Mouse (Mus musculus) forebrain, postnatal 0 days (tissue): Measurements from ENCODE around the gene Gm20696. TPM values are rescaled to one million over a fixed set of nuclear protein-coding genes. Genes with fewer than 3 reads are reported as not detected.

Source experiments
- ATAC-seq: fragments of 200-750 bp; cut with Nextera tagmentation; 2 replicates; pipeline ENCODE4 v1.8.0; 2017; ENCODE audit warnings: mild to moderate bottlenecking, moderate library complexity
- DNase-seq: peaks from one replicate; pipeline ENCODE4 v3.0.0-alpha.2; 2015
- H3K27ac ChIP-seq: fragments of 300-500 bp; sonication (generic); 2 replicates; pipeline ENCODE4 v1.5.1; 2014; ENCODE audit warnings: low read depth, mild to moderate bottlenecking, antibody characterized with exemption, low read length, moderate library complexity, mixed read lengths
- H3K27me3 ChIP-seq: fragments of 300-500 bp; sonication (generic); 2 replicates; pipeline ENCODE4 v1.6.1; 2014; ENCODE audit warnings: mild to moderate bottlenecking, low read length, mixed read lengths; ENCODE audit not compliant: insufficient read depth
- H3K36me3 ChIP-seq: fragments of 300-500 bp; sonication (generic); 2 replicates; pipeline ENCODE4 v1.6.1; 2014; ENCODE audit warnings: mild to moderate bottlenecking, moderate library complexity; ENCODE audit not compliant: insufficient read depth
- H3K4me1 ChIP-seq: fragments of 300-500 bp; sonication (generic); 2 replicates; pipeline ENCODE4 v1.6.1; 2014; ENCODE audit warnings: antibody characterized with exemption; ENCODE audit not compliant: insufficient read depth
- H3K4me2 ChIP-seq: fragments of 300-500 bp; sonication (generic); 2 replicates; pipeline ENCODE4 v1.6.1; 2014; ENCODE audit warnings: low read depth, mild to moderate bottlenecking, moderate library complexity
- H3K4me3 ChIP-seq: fragments of 300-500 bp; sonication (generic); 2 replicates; pipeline ENCODE4 v1.5.1; 2014; ENCODE audit warnings: low read depth, low read length, mixed read lengths
- H3K9ac ChIP-seq: fragments of 300-500 bp; sonication (generic); 2 replicates; pipeline ENCODE4 v1.6.1; 2014; ENCODE audit warnings: mild to moderate bottlenecking
- H3K9me3 ChIP-seq: fragments of 300-500 bp; sonication (generic); 2 replicates; pipeline ENCODE4 v1.6.1; 2016; ENCODE audit warnings: low read length
- CTCF ChIP-seq: sonication (generic); IDR thresholded peaks from 2 replicates; pipeline ENCODE4 v1.5.1; 2016; ENCODE audit warnings: antibody characterized with exemption, control low read depth, low read depth
- WGBS: fragments of 180-500 bp; shearing (Covaris S2); extraction: QIAGEN DNeasy Blood & Tissue Kit; methylation state at CpG from one replicate; pipeline ENCODE4 v1.1.7; 2014; 5-methylcytosine and 5-hydroxymethylcytosine counted together
- polyA plus RNA-seq: library from polyadenylated mRNA; unstranded; fragments of >200 nt; fragmentation: Nextera tagmentation; extraction: Ambion mirVana; gene quantifications from 2 replicates; pipeline ENCODE4 v1.2.1, GENCODE M21; 2015
- total RNA-seq: library from RNA; depleted of rRNA; stranded (reverse); fragments of >200 nt; gene quantifications from 2 replicates; pipeline ENCODE4 v1.2.3, GENCODE M21; 2014

Gm20696 gene
- total and polyA plus RNA-seq, 2 experiments from 2014 or later: 2.2 to 2.6 TPM

- Histone ChIP-seq H3K4me2 (no peak overlapping the region), H3K4me1 (no peaks in the 10 kb centered on the region), H3K9ac (no peak overlapping the region), H3K27ac (no peak overlapping the region), H3K27me3 (no peaks in the 10 kb centered on the region), H3K36me3 (no peaks in the 10 kb centered on the region), H3K9me3 (no peaks in the 10 kb centered on the region), H3K4me3 (no peak overlapping the region)
- no peak for DNase-seq
- TF ChIP-seq CTCF: no peak
- no peak for ATAC-seq
- 66% methylated on average over 5 of the region's 5 CpGs for WGBS
These were observed 417.0 kb downstream of the Gm20696 start for GRCm38 (mm10) chr6:99249496-99250030.

DNA sequence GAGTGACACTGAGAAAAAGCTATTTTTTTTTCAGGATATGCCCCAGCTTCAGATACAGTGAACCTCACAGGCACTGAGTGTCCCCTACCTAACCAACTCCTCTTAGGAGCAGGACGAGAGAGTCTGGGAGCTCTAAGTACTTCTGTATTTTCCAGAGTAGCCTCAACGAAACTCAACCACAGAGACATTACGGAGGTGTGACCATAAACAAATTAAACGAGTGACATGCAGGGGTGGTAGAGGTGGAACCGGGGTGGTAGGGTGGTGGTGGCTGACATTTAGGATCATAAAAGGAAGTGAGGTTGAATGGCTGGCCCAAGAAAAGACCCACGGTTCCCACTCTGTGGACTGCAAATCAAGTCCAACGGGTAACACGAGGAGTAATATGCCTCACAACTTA lies 418.2 kb downstream of the Gm20696 start:
- Histone ChIP-seq H3K9ac (no peak overlapping the region), H3K27me3 (no peaks in the 10 kb centered on the region), H3K4me2 (no peak overlapping the region), H3K36me3 (no peaks in the 10 kb centered on the region), H3K9me3 (no peaks in the 10 kb centered on the region), H3K4me1 (no peaks in the 10 kb centered on the region), H3K4me3 (no peak overlapping the region), H3K27ac (no peak overlapping the region)
- ATAC-seq: no peak
- WGBS: 93% methylated on average over 8 of the region's 8 CpGs
- no peak for TF ChIP-seq CTCF
- no peak for DNase-seq

- H3K9ac ChIP-seq: no peak overlapping the region
- WGBS: 95% methylated on average over 10 of the region's 10 CpGs
- H3K4me3 ChIP-seq: no peak overlapping the region
- TF ChIP-seq CTCF: no peak
- no peak overlapping the region for H3K27ac ChIP-seq
- DNase-seq (no peak), ATAC-seq (no peak)
- no peaks in the 10 kb centered on the region for H3K4me1 ChIP-seq
- H3K9me3 ChIP-seq: no peaks in the 10 kb centered on the region
- H3K36me3 ChIP-seq: no peaks in the 10 kb centered on the region
- H3K27me3 ChIP-seq: no peaks in the 10 kb centered on the region
- no peak overlapping the region for H3K4me2 ChIP-seq
These were observed 424.8 kb downstream of the Gm20696 start for GRCm38 (mm10) chr6:99241625-99242395.

DNA sequence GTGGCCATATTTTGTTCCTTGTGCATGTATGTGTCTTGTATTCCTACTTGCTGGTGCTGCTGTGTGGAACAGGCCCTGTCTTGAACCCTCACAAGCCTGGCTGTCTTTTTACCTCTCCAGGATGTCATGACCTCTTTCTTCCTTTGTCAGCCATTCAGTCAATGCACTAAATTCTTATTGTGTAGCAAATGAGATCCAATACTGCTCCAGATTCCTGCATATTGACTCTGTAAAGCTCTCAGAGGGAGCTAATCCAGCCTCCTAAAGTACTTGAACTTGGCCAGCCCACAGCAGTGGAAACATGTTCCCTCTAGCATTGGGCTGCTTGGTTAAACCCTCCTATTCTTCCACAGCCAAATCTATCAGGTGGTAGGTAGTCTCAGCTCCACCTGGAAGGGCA lies 425.8 kb downstream of the Gm20696 start:
- Histone ChIP-seq H3K4me1 (no peaks in the 10 kb centered on the region), H3K36me3 (no peaks in the 10 kb centered on the region), H3K4me3 (no peak overlapping the region), H3K9me3 (no peaks in the 10 kb centered on the region), H3K27ac (no peak overlapping the region), H3K4me2 (no peak overlapping the region), H3K27me3 (no peaks in the 10 kb centered on the region), H3K9ac (no peak overlapping the region)
- TF ChIP-seq CTCF: no peak
- DNase-seq (no peak), ATAC-seq (no peak)

DNA sequence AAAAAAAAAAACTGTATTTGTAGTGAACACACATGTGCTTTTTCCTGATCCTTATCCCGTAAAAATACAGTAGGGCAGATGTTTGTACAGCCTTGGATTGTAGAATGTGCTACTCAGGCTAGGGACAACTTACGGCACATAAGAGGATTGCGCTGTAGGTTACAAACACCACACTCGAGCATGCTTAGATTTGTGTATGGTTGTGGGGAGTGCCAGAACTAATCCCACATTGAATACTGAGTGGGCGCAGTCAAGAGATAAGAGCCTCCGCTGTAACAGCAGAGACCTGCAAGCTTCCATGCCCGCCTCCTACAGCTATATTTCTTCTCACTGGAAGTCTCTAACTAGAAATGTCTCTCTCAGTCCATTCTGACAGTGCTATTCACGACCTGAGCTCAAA lies 431.0 kb downstream of the Gm20696 start:
- Histone ChIP-seq H3K27ac (no peak overlapping the region), H3K4me3 (no peak overlapping the region), H3K27me3 (no peaks in the 10 kb centered on the region), H3K4me1 (peaks cover 6% of the 10 kb centered on the region; the same call in 1 of the 2 replicates), H3K36me3 (no peaks in the 10 kb centered on the region), H3K9ac (no peak overlapping the region), H3K9me3 (no peaks in the 10 kb centered on the region), H3K4me2 (no peak overlapping the region)
- TF ChIP-seq CTCF: no peak
- 82% methylated on average over 8 of the region's 8 CpGs for WGBS
- DNase-seq (no peak), ATAC-seq (no peak)

DNA sequence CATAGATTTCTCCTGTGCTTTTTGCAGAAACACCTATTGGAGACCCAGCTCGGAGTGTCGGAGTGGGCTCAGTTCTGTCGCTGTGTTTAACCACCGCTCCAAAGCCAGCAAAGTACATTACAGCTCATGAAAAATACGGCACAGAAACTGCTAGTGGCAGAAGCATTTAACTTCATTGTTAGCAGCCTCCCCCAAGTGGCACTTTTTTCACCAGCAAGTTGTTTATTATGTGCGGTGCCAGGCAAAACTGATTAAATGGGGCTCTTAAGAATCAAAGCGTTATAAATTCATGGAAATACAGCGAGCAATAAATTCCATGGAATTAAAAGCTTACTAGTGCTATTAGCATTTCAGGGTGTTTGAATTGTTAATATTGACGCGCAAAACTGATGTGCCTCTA lies 433.2 kb downstream of the Gm20696 start:
- 28% methylated on average over 10 of the region's 10 CpGs for WGBS
- Histone ChIP-seq H3K9me3 (no peaks in the 10 kb centered on the region), H3K27me3 (no peaks in the 10 kb centered on the region), H3K27ac (peak overlapping the region; percentile 54; the same call in 1 of the 2 replicates), H3K4me1 (peaks cover 6% of the 10 kb centered on the region; the same call in 1 of the 2 replicates), H3K4me3 (no peak overlapping the region), H3K9ac (no peak overlapping the region), H3K4me2 (no peak overlapping the region), H3K36me3 (no peaks in the 10 kb centered on the region)
- TF ChIP-seq CTCF: peak; percentile 27; the same call in 1 of the 2 replicates
- peak; percentile 32; the same call in 1 of the 2 replicates for ATAC-seq
- peak; percentile 56 for DNase-seq

GRCm38 (mm10) chr6:99228336-99228870 lies 438.2 kb downstream of the Gm20696 start:
- no peaks in the 10 kb centered on the region for H3K9me3 ChIP-seq
- no peak overlapping the region for H3K9ac ChIP-seq
- H3K27ac ChIP-seq: no peak overlapping the region
- no peak overlapping the region for H3K4me3 ChIP-seq
- H3K4me2 ChIP-seq: no peak overlapping the region
- ATAC-seq (no peak), DNase-seq (no peak)
- H3K36me3 ChIP-seq: no peaks in the 10 kb centered on the region
- no peak for TF ChIP-seq CTCF
- peaks cover 6% of the 10 kb centered on the region; the same call in 1 of the 2 replicates for H3K4me1 ChIP-seq
- no peaks in the 10 kb centered on the region for H3K27me3 ChIP-seq
- WGBS: 65% methylated on average over 6 of the region's 6 CpGs
